Mouse (Mus musculus): ENCODE measurements around the gene Ndufs5. TPM values are rescaled to one million over a fixed set of nuclear protein-coding genes. Genes with fewer than 3 reads are reported as not detected.

Gene Ndufs5
- total RNA-seq, 2 experiments from 2014 or later, result 246 to 272 TPM

- no peak for DNase-seq
- intact Hi-C loops (cut with DNase I), result no loop called here
Measured at GRCm38 (mm10) chr4:123692071-123692470, 25.9 kb downstream of the Ndufs5 start.

- intact Hi-C loops (cut with DNase I), result no loop called here
- no peak for DNase-seq
Measured at GRCm38 (mm10) chr4:123690311-123690710, 27.7 kb downstream of the Ndufs5 start.

- peak; percentile 18 to 32 for DNase-seq
- intact Hi-C loops (cut with DNase I), result no loop called here
Measured at GRCm38 (mm10) chr4:123687025-123687781, 30.8 kb downstream of the Ndufs5 start.

GRCm38 (mm10) chr4:123686368-123687024 lies 31.5 kb downstream of the Ndufs5 start:
- DNase-seq, result no peak
- intact Hi-C loops (cut with DNase I), result no loop called here

- DNase-seq, result no peak
- intact Hi-C loops (cut with DNase I), result no loop called here
Measured at GRCm38 (mm10) chr4:123685506-123686242, 32.3 kb downstream of the Ndufs5 start.

GRCm38 (mm10) chr4:123685046-123685445 lies 33.0 kb downstream of the Ndufs5 start:
- no peak for DNase-seq

GRCm38 (mm10) chr4:123684260-123684659 lies 33.7 kb downstream of the Ndufs5 start, which contains the start of gene Macf1:
Macf1 (minus strand) TSS chr4:123684360.
- DNase-seq, result no peak
- intact Hi-C loops (cut with DNase I), result no loop called here

More at GRCm38 (mm10) chr4:123685046-123685445, 33.0 kb downstream of the Ndufs5 start:
- intact Hi-C loops (cut with DNase I), result no loop called here

- no peak for DNase-seq
- intact Hi-C loops (cut with DNase I), result no loop called here
Measured at GRCm38 (mm10) chr4:123682291-123682690, 35.7 kb downstream of the Ndufs5 start.

GRCm38 (mm10) chr4:123680962-123681361 lies 37.0 kb downstream of the Ndufs5 start:
- intact Hi-C loops (cut with DNase I), result no loop called here
- no peak for DNase-seq

GRCm38 (mm10) chr4:123677060-123677804 lies 40.8 kb downstream of the Ndufs5 start:
- intact Hi-C loops (cut with DNase I), result no loop called here
- no peak for DNase-seq

- intact Hi-C loops (cut with DNase I), result no loop called here
- DNase-seq, result no peak
Measured at GRCm38 (mm10) chr4:123670598-123670997, 47.4 kb downstream of the Ndufs5 start.

GRCm38 (mm10) chr4:123669696-123670095 lies 48.3 kb downstream of the Ndufs5 start:
- no peak for DNase-seq
- intact Hi-C loops (cut with DNase I), result no loop called here

GRCm38 (mm10) chr4:123667260-123667867 lies 50.6 kb downstream of the Ndufs5 start:
- peak; percentile 40 to 65 for DNase-seq
- intact Hi-C loops (cut with DNase I), result loop anchor here (1.0 kb wide), 1 partner anchor 132 kb away; no protein-coding TSS in a partner anchor

- intact Hi-C loops (cut with DNase I), result no loop called here
- no peak for DNase-seq
Measured at GRCm38 (mm10) chr4:123666517-123666916, 51.5 kb downstream of the Ndufs5 start.

GRCm38 (mm10) chr4:123665681-123666278 lies 52.2 kb downstream of the Ndufs5 start:
- intact Hi-C loops (cut with DNase I), result loop anchor here (2.0 kb wide), 1 partner anchor 77 kb away; no protein-coding TSS in a partner anchor

GRCm38 (mm10) chr4:123664951-123665661 lies 52.9 kb downstream of the Ndufs5 start:
- intact Hi-C loops (cut with DNase I), result loop anchor here (2.0 to 5.0 kb wide), 2 partner anchors 43 to 76 kb away; no protein-coding TSS in a partner anchor

More at GRCm38 (mm10) chr4:123665681-123666278, 52.2 kb downstream of the Ndufs5 start:
- DNase-seq, result no peak

GRCm38 (mm10) chr4:123664021-123664950 lies 53.7 kb downstream of the Ndufs5 start:
- peak; percentile 66 to 67 for DNase-seq
- intact Hi-C loops (cut with DNase I), result loop anchor here (2.0 to 5.0 kb wide), 2 partner anchors 42 to 75 kb away; no protein-coding TSS in a partner anchor

More at GRCm38 (mm10) chr4:123664951-123665661, 52.9 kb downstream of the Ndufs5 start:
- DNase-seq, result peak in 1 of 2 experiments; percentile 33

Measured in gastrocnemius, postnatal 36 days (tissue).